7 mouse cellular contexts compared by ENCODE assay signal in genomic region chr17:44778141-44778540, GRCm38 (mm10). TPM values are rescaled to one million over a fixed set of nuclear protein-coding genes. Genes with fewer than 3 reads are reported as not detected.
DNase-seq lines count a peak whose midpoint lies in the region; ATAC-seq and TF ChIP-seq lines count a peak whose summit lies in the region.

No protein-coding gene starts in this region.

- peak; percentile 11 for DNase-seq in lung, embryonic 14.5 days
- no peak for DNase-seq in lung, postnatal 36 days
- DNase-seq in forebrain, embryonic 11.5 days (ENCODE audit: low spot score), result no peak
- DNase-seq in limb, embryonic 14.5 days (ENCODE audit: low spot score), result no peak
- DNase-seq in thymus, postnatal 0 days (ENCODE audit: low spot score), result no peak

- H3K36me3 ChIP-seq in lung, embryonic 14.5 days (ENCODE audit: insufficient read depth), result no peaks in the 10 kb centered on the region
- no peaks in the 10 kb centered on the region for H3K36me3 ChIP-seq in forebrain, embryonic 11.5 days (ENCODE audit: control insufficient read depth, insufficient read depth, low read length)
- H3K36me3 ChIP-seq in limb, embryonic 14.5 days (ENCODE audit: control insufficient read depth, insufficient read depth, low read length), result no peaks in the 10 kb centered on the region
- H3K36me3 ChIP-seq in stomach, embryonic 15.5 days, result no peaks in the 10 kb centered on the region

- H3K9ac ChIP-seq in lung, embryonic 14.5 days, result peak overlapping the region; percentile 15; the same call in 1 of the 2 replicates
- H3K9ac ChIP-seq in forebrain, embryonic 11.5 days (ENCODE audit: low read length), result no peak overlapping the region
- H3K9ac ChIP-seq in limb, embryonic 14.5 days (ENCODE audit: low read depth, low read length, severe bottlenecking), result no peak overlapping the region
- H3K9ac ChIP-seq in stomach, embryonic 15.5 days, result no peak overlapping the region

- no peaks in the 10 kb centered on the region for H3K27me3 ChIP-seq in lung, embryonic 14.5 days (ENCODE audit: insufficient read depth, low read length)
- H3K27me3 ChIP-seq in forebrain, embryonic 11.5 days (ENCODE audit: control insufficient read depth, insufficient read depth, low read length), result no peaks in the 10 kb centered on the region
- H3K27me3 ChIP-seq in limb, embryonic 14.5 days (ENCODE audit: control insufficient read depth, insufficient read depth, low read length), result no peaks in the 10 kb centered on the region
- H3K27me3 ChIP-seq in stomach, embryonic 15.5 days (replicated peaks), result no peaks in the 10 kb centered on the region

- H3K9me3 ChIP-seq in lung, embryonic 14.5 days (ENCODE audit: low read depth, low read length), result no peaks in the 10 kb centered on the region
- no peaks in the 10 kb centered on the region for H3K9me3 ChIP-seq in forebrain, embryonic 11.5 days (ENCODE audit: control insufficient read depth, low read length)
- no peaks in the 10 kb centered on the region for H3K9me3 ChIP-seq in limb, embryonic 14.5 days (ENCODE audit: control insufficient read depth, low read length)
- H3K9me3 ChIP-seq in stomach, embryonic 15.5 days, result no peaks in the 10 kb centered on the region

- 71% methylated on average over 5 of the region's 5 CpGs for WGBS in lung, embryonic 14.5 days
- WGBS in forebrain, embryonic 11.5 days, result 69% methylated on average over 5 of the region's 5 CpGs
- 54% methylated on average over 5 of the region's 5 CpGs for WGBS in limb, embryonic 14.5 days
- 73% methylated on average over 5 of the region's 5 CpGs for WGBS in stomach, embryonic 15.5 days

- TF ChIP-seq POLR2A in limb, embryonic 14.5 days (IDR thresholded peaks at IDR 0.05; ENCODE audit: borderline replicate concordance, extremely low read depth, insufficient read depth, insufficient read length), result no peak

- ATAC-seq in lung, embryonic 14.5 days (ENCODE audit: insufficient read depth), result no peak
- ATAC-seq in forebrain, embryonic 11.5 days (replicated peaks; ENCODE audit: low FRiP score), result no peak
- no peak for ATAC-seq in limb, embryonic 14.5 days (ENCODE audit: low FRiP score, low read depth)
- no peak for ATAC-seq in stomach, embryonic 15.5 days (ENCODE audit: insufficient read depth, low FRiP score, low read depth)
- no peak for ATAC-seq in frontal cortex, adult (ENCODE audit: low TSS enrichment)

- peak overlapping the region; percentile 76 for H3K4me2 ChIP-seq in lung, embryonic 14.5 days
- H3K4me2 ChIP-seq in forebrain, embryonic 11.5 days (ENCODE audit: low read depth, low read length, severe bottlenecking), result peak overlapping the region; percentile 73; the same call in 1 of the 2 replicates
- H3K4me2 ChIP-seq in limb, embryonic 14.5 days (replicated peaks; ENCODE audit: low read depth, low read length, severe bottlenecking), result peak overlapping the region; percentile 72
- peak overlapping the region; percentile 60 for H3K4me2 ChIP-seq in stomach, embryonic 15.5 days

- TF ChIP-seq CTCF in lung, embryonic 14.5 days (IDR thresholded peaks at IDR 0.05; ENCODE audit: low read depth), result no peak

- no peak overlapping the region for H3K27ac ChIP-seq in lung, embryonic 14.5 days (ENCODE audit: low read depth)
- H3K27ac ChIP-seq in forebrain, embryonic 11.5 days (ENCODE audit: low read depth, low read length), result no peak overlapping the region
- no peak overlapping the region for H3K27ac ChIP-seq in limb, embryonic 14.5 days (replicated peaks; ENCODE audit: low read depth, low read length)
- no peak overlapping the region for H3K27ac ChIP-seq in stomach, embryonic 15.5 days

- peak overlapping the region; percentile 75 for H3K4me3 ChIP-seq in lung, embryonic 14.5 days (ENCODE audit: low read depth, low read length)
- peak overlapping the region; percentile 76; the same call in 1 of the 2 replicates for H3K4me3 ChIP-seq in forebrain, embryonic 11.5 days (ENCODE audit: low read depth, low read length)
- H3K4me3 ChIP-seq in limb, embryonic 14.5 days (replicated peaks; ENCODE audit: low read length), result peak overlapping the region; percentile 78
- no peak overlapping the region for H3K4me3 ChIP-seq in stomach, embryonic 15.5 days (replicated peaks)

- H3K4me1 ChIP-seq in lung, embryonic 14.5 days (ENCODE audit: insufficient read depth), result no peaks in the 10 kb centered on the region
- no peaks in the 10 kb centered on the region; the same call in 1 of the 2 replicates for H3K4me1 ChIP-seq in forebrain, embryonic 11.5 days (replicated peaks; ENCODE audit: control insufficient read depth, insufficient read depth, low read length)
- H3K4me1 ChIP-seq in limb, embryonic 14.5 days (ENCODE audit: control insufficient read depth, insufficient read depth, low read length), result peaks cover 5% of the 10 kb centered on the region; the same call in 1 of the 2 replicates
- H3K4me1 ChIP-seq in stomach, embryonic 15.5 days, result no peaks in the 10 kb centered on the region

RNA-seq across cellular contexts. Expression of gene Supt3, which starts 1.2 kb away (rescaled TPM):
- polyA plus RNA-seq in lung, embryonic 14.5 days (2014; fragmentation: Nextera tagmentation; extraction: Ambion mirVana), result 21.1 and 23.1 TPM in 2 replicates
- polyA plus RNA-seq in forebrain, embryonic 11.5 days (2014; fragmentation: Nextera tagmentation; extraction: Ambion mirVana), result 21.9 and 24.9 TPM in 2 replicates
- 9.6 and 10.5 TPM in 2 replicates for polyA plus RNA-seq in limb, embryonic 14.5 days (2012; rRNA removed)
- 21.3 and 23.7 TPM in 2 replicates for polyA plus RNA-seq in limb, embryonic 14.5 days (2014; fragmentation: Nextera tagmentation; extraction: Ambion mirVana)
- polyA plus RNA-seq in stomach, embryonic 15.5 days (2015; fragmentation: Nextera tagmentation; extraction: Ambion mirVana), result 20.2 and 21.6 TPM in 2 replicates
- polyA plus RNA-seq in thymus, postnatal 0 days (2015; fragmentation: Nextera tagmentation; extraction: Ambion mirVana), result 17.3 and 22.2 TPM in 2 replicates

RNA-seq across cellular contexts. Expression of gene Runx2, which starts 36.5 kb away (rescaled TPM):
- 0.89 and 1.3 TPM in 2 replicates for polyA plus RNA-seq in lung, embryonic 14.5 days (2014; fragmentation: Nextera tagmentation; extraction: Ambion mirVana)
- polyA plus RNA-seq in forebrain, embryonic 11.5 days (2014; fragmentation: Nextera tagmentation; extraction: Ambion mirVana), result 2.1 and 2.2 TPM in 2 replicates
- 27.5 and 37.6 TPM in 2 replicates for polyA plus RNA-seq in limb, embryonic 14.5 days (2012; rRNA removed)
- 16.5 and 18.8 TPM in 2 replicates for polyA plus RNA-seq in limb, embryonic 14.5 days (2014; fragmentation: Nextera tagmentation; extraction: Ambion mirVana)
- polyA plus RNA-seq in stomach, embryonic 15.5 days (2015; fragmentation: Nextera tagmentation; extraction: Ambion mirVana), result 1.0 TPM in 2 replicates
- polyA plus RNA-seq in thymus, postnatal 0 days (2015; fragmentation: Nextera tagmentation; extraction: Ambion mirVana), result 1.1 TPM in 2 replicates
